Mouse (Mus musculus) urinary bladder, postnatal 4 days (tissue): ENCODE measurements around the gene Ifitm5.
A peak's percentile ranks its signal among the peaks of the same experiment; 100 is the strongest.

Experiments used
- DNase-seq, 2 experiments: peaks; one replicate each; pipeline ENCODE4 v3.0.0; 2021 to 2022; ENCODE audit warnings: low spot score in 2 of 2

The Ifitm5 gene

DNA sequence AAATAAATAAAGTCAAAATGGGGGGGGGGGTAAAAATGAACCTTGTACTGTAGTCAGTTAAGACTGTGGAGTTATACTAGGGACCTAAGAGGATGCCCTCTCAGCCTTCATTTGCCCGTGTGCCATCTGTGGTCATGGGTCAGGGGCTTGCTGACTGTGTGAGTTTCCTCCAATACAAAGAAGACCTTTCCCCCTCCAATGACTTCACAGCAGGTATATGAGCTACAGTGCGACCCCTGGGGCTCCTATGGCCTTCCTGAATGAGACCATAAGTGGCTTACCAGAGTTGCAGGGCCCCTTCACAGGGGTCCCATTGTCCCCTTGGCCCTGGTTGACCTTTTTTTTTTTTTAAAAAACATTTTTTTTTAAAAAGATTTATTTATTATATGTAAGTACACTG is 11.3 kb upstream of the Ifitm5 start:
- DNase-seq: no peak

GRCm38 (mm10) chr7:140960026-140960425 is 9.9 kb upstream of the Ifitm5 start:
- DNase-seq: no peak

DNA sequence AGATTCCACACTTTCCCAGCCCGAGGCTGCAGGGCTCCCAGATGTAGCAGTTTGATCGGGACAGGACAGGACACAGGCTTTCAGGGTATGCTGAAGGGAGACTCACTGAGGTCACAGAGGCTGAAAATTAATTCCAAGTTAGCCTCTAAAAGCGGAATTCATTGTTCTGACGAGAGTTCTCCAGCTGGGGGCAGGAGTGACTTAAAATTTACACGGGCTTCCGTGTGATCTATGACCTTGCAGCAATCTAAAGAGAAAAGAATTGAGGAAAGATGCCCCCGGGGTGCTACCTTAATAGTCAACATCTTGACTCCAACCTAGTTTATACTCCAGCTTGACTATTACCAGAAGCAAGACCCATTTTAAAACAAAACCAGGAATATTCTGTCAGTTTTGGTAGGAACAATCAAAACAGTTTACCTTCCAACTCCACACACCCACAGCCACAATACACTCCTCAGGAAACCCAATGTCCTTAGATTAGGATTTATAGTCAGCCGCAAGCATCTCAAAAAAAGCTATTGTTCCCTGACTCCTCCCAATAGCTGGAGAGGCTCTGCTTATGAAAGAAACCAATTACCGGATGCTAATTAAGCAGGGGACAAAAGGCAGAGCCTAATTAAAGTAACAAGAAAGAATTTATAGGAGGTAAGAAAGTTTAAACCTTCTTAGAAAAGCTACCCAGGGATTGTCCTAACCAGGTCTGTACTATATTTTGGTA is 9.2 kb upstream of the Ifitm5 start:
- DNase-seq: no peak

DNA sequence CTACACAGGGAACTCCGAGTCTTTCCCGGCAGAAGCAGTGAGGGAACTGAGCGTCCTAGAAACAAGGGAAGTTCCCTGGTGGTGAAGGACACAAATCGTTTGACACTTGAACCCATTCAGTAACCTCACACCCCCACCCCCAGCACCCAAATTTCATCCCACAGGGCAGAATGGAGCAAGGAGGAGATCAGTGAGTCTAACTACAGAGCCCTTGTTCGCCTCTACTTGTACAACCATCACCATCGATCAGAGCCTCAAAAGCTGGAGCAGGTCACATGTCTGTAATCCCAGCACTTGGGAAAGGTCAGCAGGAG is 6.4 kb upstream of the Ifitm5 start:
- no peak for DNase-seq

DNA sequence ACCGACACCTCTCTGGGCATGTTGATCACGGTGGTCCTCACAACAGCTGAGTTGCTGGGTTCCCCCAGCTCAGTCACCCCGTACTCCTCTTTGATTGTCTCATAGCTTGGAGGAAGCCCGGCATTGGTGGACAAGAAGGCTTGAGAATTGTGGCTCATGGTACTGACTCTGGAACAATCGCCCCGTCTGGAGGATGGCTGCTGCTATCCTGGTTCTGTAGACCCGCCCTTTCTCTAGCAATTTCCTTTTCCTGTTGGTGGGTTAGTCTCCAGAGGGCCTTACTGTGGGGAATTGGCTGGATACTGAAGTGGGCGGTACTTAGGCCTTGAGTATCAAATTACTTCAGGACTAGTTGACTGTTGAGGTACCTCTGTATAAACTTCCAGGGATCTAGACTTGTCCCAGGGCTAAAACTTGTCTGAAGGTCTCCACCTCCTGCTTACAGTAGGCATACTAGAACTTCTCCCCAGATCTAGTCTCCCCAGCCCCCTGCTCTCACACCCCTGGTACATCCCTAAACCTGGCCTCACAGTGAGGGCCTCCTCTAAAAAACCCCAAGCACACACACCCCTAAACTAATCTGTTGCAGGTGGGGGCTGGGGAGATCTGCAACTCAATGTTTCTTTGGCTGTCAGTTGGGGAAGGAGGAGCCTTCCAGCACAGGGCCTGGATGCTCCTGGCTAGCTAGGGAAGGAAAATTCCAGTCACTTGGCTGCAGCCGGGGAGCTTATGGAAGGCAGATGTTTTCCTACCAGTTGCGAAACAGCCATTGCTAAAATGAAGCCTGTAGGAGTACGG is 5.9 kb upstream of the Ifitm5 start, which contains the start of the genes Gm45717 and Ifitm2:
Gene Gm45717 (minus strand): TSS at position 180 of the 798 bp plus-strand sequence.
Gene Ifitm2 (minus strand): TSS at position 230 of the 798 bp plus-strand sequence.
- DNase-seq: peak; percentile 81 to 84

DNA sequence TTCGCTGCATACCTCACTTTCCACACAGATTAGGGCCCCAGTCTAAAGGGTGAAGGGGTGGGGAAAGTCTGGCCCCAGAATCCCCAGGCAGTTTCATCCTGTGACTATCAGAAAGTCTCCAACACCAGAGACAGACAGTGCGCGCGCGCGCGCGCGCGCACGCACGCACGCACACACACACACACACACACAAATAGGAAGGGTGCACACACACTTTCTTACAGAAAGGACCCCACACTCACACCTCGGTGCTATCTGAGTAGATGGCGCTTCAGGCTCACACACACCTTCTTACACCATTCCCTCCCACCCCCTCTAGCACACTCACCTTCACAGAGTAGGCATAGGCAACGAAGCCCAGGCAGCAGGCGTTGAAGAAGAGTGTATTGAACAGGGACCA is 5.3 kb upstream of the Ifitm5 start:
- DNase-seq: no peak

- DNase-seq: no peak
Observed at GRCm38 (mm10) chr7:140954733-140955071, 4.6 kb upstream of the Ifitm5 start.

DNA sequence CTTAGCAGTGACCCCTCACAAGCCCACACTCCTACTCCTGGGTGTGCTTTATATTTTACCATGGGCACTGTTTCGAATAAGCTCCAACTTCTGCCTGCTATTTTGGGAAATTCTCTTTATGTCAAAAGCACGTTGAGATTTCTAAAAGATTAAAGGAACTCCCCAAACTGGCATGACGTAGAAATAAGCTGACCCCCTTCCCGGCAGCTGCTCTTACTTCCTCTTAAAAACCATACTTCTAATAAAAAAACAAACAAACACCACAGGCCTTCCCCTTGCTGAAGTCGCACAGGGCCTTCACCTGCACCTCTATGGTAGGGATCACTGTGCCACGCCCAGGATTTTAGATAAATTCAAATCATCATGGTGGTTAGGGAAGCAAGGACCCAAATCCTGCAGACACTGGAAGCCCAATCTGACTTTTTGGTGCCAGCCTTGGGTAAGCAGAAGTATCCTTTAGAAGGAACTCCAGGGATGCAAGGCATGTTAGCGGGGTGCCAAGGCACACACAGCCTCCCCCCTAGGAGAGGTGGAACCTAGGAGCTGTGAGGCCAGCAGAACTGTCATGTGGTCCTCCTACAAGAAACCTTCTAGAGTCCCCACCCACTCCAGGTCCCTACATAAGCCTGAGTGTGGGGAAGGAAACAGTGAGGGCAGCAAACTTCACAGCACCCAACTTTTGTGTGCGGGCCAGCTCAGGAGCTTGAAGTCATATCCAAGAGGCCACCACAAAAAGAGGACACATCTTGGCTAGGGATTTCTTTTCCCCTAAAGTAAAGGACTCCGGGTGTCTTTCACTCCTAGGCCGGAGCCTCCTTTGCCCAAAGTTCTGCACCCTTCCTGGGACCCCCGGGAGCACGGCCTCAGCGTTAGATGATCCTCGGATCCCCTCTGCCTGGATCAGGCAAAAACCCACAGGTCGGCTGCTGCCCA is 4.0 kb upstream of the Ifitm5 start:
- DNase-seq: no peak

DNA sequence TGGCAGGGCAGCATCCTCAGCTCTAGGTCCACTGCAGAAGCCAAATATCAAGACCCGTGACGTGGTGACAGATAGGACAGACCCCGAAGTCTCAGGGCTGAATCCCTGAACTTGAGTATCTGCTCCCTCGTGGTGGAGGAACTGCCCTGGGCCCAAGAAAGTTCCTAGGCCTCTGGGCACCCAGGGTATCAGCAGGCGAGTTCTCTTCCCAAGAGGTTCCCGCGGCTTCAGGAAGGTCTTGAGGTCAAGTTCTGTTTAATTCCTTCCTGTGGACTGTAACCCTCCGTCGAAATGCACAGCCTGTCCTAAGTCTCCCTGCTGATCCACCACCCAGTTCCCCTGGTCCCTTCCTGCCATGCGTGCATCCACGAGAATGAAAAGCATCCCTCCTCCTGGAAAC is 3.0 kb upstream of the Ifitm5 start:
- no peak for DNase-seq

DNA sequence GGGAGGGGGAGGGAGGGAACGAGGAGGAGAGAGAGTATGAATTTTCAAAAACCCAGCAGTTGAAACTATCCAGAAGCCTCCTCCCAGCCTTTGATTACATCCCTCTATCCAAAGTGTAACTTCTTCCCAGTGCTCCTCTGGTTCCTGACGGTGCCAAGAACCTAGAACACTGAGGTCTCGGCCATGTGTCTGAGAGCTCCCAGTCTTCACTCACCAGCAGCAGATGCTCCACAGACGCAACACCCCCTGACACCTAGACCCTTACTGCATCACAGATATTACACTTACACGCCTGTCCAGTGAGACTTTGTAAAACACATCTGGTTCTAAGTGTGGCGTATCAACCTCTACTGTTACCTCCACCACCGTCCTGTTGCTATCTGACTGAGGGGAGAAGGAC is 2.4 kb upstream of the Ifitm5 start:
- no peak for DNase-seq

DNA sequence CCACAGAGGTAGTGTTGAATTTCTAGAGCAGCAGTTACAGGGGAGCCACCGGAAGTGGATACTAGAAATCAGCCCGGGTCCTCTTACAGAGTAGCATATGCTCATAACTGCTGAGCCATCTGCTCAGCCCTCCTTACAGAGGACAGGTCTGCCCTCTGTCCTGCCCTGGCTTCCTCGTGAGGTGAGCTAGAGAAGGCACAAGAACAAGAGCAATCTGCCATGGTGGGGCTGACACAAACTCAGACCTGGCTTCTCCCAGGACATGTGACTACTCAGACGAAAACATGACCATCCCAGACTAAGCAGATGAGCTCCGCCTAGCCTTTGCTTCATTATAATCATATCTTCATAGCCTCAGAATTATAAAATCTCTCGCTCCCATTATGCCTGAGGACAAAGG is 1.7 kb upstream of the Ifitm5 start:
- no peak for DNase-seq

DNA sequence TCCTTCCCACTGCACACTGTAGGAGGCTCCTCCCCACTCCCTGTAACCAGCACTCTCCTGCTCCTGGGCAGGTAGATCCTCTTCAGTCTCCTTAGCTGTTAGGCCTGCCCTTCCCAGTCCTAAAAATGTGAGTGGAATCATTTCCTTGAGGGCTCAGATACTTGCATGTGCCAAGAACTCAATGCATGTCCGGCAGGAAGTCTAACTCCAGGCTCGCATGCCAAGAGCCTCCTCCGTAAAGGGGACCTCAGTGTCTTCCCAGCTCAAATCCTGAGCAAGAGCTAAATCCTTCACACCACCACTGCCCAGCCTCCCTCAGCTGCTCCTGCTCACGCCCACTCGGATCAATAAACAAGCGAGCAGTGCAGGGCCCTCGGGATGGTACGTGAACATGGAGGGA is 960 bp upstream of the Ifitm5 start:
- DNase-seq: no peak

GRCm38 (mm10) chr7:140949255-140949654 is 836 bp downstream of the Ifitm5 start:
- DNase-seq: no peak

GRCm38 (mm10) chr7:140948161-140948560 is 1.9 kb downstream of the Ifitm5 start:
- DNase-seq: no peak

- no peak for DNase-seq
Observed at GRCm38 (mm10) chr7:140946980-140947379, 3.1 kb downstream of the Ifitm5 start.

DNA sequence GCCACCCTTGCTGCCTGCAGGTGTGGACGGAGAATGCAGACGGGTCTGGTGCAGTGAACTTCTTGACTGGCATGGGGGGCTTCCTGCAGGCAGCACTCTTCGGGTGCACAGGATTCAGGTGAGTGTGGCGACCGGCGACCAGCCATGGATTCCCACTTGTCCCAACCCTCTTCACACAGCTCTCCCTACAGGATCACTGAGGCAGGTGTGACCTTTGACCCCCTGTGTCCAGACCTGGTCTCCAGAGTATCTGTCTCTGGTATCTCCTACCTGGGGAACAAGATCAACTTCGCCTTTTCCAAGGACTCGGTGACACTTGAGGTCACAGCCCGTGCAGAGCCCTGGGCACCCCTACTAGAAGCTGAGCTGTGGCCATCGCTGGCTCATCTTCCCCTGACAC is 3.8 kb downstream of the Ifitm5 start:
- no peak for DNase-seq

DNA sequence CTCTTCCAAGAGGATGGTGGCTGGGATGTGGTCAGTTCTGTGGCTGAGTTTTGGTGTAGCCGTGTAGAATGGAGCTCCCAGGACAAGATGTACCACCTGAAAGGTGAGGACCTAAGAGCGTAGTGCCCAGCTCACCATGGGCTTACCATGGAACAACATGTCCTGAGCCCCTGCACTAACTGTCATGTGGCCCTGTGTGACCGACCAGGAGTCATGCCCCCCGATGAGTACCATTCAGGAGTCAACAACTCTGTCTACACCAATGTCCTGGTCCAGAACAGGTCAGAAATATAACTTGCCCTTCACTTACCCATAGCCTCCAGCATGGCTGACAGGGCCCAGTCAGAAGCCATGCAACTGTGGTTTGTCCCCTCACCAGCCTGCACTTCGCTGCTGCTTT is 4.8 kb downstream of the Ifitm5 start:
- no peak for DNase-seq

DNA sequence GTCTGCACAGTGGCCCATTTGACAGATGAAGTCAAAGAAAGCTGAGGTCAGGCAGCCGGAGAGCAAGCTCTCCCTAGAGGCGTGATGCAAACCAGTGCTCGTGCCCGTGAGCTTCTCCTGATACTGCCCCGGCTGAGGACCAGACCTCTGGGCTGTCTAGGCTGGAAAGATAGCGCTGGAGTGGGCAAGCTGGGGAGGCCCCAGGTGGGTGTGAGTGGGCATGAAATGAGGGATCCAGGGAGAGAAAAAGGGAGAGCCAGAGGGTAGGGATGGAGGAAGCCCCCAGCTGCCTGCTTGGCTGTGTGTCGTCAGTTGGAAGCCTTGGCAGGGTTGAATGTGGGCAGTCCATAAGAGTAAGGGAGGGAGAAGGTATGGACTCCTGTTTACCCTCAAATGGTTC is 5.9 kb downstream of the Ifitm5 start:
- DNase-seq: no peak

DNA sequence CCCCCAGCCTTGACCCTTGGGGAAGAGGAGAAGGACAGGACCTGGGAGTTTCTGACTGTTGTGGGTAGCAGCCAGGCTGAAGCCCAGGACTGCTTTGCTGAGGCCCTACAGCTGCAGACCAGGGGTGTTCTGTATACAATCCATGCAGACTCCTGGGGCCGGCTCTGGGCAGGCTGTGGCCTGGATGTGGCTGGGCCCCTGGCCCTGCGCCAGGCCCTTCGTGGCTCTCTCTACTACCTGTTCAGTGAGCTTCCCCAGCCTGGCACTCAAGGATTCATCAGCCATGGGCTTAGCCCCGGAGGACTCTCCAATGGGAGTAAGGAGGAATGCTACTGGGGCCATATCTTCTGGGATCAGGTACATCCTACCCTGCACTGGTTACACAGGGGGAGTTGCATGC is 6.7 kb downstream of the Ifitm5 start:
- no peak for DNase-seq

DNA sequence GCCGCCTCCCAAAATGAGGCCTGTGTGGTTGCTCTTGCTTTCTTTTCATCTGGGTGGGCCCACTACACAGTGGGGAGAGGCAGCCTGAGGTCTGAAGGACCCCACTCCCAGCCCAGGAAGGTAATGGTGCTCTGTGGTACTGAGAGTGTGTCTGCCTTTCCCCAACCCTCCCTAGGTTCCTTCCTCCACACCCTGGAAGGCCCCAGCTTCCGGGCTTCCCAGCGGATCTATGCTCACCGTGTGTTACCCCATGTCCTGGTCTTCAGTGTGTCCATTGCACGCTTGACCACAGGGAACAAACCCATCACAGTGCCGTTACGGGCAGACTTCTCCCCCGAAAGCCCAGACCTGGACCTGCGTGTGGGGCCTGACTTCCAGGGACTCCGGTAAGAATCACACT is 7.3 kb downstream of the Ifitm5 start:
- no peak for DNase-seq

DNA sequence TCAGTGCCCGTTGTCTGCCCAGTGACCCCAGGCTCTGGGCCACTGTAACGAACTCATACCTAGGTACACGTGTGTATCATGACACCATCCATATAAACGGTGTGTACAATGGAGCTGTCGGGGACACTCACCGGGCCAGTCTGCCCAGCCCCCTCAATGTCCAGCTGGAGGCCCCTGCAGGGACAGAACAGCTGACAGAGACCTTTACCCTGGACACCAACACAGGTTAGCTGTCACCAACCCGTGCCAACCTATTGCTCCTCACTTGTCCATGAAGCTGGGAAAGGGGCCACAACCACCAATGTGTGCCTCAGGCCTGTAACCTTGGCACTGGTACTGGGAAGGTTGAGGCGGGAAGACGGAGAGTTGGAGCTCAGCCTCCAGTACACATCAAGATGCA is 7.8 kb downstream of the Ifitm5 start:
- no peak for DNase-seq
